Mouse (Mus musculus): ENCODE measurements around the gene Olfml2a.
"Not testable (repeated sequence)": the region's sequence is repeated elsewhere in the genome, so short reads cannot be mapped to it uniquely, and the experiment has no call there.

Gene Olfml2a

DNA sequence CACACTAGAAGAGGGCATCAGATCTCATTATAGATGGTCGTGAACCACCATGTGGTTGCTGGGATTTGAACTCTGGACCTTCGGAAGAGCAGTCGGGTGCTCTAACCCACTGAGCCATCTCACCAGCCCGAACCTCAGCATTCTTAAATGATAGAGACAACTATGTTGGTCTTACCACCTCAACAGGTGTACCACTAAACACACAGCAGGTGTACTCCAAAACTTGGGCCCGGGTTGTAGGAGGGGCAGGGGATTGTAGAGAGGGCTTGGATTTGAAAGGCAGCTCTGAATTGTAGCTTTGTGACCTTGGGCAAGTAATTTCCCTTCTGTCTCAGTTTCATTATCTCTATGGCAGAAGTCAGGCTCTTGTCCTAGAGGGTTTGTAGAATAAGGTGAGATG is 78.4 kb downstream of the Olfml2a start:
- not testable (repeated sequence) for DNase-seq (ENCODE audit: low read depth, low spot score)

DNA sequence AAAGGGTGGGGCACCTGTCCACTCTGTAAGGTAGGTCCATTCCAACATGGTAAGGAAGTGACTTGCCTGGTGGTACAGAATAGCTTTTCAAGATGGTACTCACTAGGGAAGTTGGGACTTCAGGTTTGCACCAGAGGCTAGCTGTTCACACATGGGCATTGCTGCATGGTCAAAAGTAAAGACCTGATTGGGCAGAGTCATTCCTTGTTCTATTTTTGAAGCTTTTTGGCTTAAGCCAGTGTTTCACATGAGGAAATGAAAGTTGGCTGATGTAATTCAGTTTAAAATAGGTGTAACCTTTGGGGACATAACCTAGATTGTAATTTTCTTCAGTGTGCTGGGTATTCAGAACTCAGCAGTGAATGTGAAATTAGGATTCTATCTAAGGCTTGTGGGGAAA is 79.5 kb downstream of the Olfml2a start:
- no peak for DNase-seq (ENCODE audit: low read depth, low spot score)

DNA sequence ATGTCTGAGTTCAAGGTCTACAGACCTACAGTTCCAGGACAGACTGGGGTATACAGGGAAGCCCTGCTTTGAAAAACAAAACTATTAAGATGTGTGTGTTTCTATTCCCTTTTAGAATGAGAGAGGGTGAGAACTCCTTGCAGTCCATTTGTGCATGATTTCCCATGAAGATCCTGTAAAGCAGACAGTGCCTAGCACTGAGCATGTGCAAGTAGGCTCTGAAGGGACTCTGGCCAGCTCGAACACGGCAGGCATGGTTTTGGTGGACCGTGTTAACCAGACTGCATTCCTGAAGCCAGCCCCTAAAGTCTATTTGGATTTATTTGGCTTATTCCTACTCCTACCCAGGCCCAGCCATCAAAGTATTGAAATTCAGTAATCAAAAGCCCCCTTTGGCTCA is 80.2 kb downstream of the Olfml2a start:
- DNase-seq (ENCODE audit: low read depth, low spot score) = no peak

DNA sequence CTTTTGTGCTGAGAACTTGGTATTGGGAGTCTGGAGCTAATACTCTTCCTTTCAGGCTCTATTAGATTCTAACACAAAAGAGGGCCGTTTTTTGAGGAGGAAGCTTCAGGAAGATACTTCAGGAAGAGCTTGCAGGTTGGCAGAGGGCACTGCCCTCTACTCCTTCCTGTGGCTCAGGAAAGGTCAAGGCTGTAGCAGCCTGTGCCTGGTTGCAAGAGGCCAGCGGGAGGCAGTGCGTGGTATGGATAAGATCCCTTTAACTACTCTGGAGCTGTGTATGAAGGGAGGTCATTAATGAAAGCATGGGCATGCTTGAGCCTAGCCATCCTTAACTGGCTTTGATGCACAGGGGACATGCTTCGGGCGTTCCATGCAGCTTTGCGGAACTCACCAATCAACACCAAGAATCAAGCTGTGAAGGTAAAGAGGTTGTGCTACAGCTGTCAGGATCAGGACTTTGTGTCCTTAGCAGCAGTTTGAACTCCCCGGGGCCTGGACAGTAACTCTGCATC is 81.0 kb downstream of the Olfml2a start:
- DNase-seq (ENCODE audit: low read depth, low spot score) = no peak

All from telencephalon, adult 2 months (tissue).